Mouse (Mus musculus) CH12.LX (cell line): ENCODE data around the gene Cdh18. TPM values are rescaled to one million over a fixed set of nuclear protein-coding genes. Genes with fewer than 3 reads are reported as not detected.
"Not testable (repeated sequence)": the region's sequence is repeated elsewhere in the genome, so short reads cannot be mapped to it uniquely, and the experiment has no call there.

Source experiments
- DNase-seq: peaks from one replicate; pipeline ENCODE4 v3.0.0-alpha.2; 2013; ENCODE audit errors: extremely low read depth
- H3K27ac ChIP-seq: 2 replicates; pipeline ENCODE4 v1.5.1; 2012; ENCODE audit warnings: low read depth, mild to moderate bottlenecking, control low read depth, moderate library complexity; ENCODE audit not compliant: insufficient read depth
- H3K27me3 ChIP-seq: replicated peaks from 2 replicates; pipeline ENCODE3; 2012; ENCODE audit warnings: inconsistent platforms
- H3K36me3 ChIP-seq, 2 experiments: replicated peaks in 1 of 2; 2 replicates each; pipeline versions ENCODE3 to v1.6.1; 2012; ENCODE audit warnings: inconsistent platforms in 1 of 2, low read length in 1 of 2, mild to moderate bottlenecking in 1 of 2, mixed read lengths in 1 of 2, moderate library complexity in 1 of 2; ENCODE audit not compliant: control insufficient read depth in 1 of 2, insufficient read depth in 1 of 2
- H3K4me1 ChIP-seq, 2 experiments: 2 replicates each; pipeline ENCODE4 v1.6.1; 2012; ENCODE audit warnings: inconsistent platforms in 1 of 2, moderate library complexity in 1 of 2; ENCODE audit not compliant: insufficient read depth in 2 of 2, control insufficient read depth in 1 of 2
- H3K4me2 ChIP-seq: 2 replicates; pipeline ENCODE4 v1.6.1; 2012; ENCODE audit warnings: low read depth, mild to moderate bottlenecking, control low read depth; ENCODE audit not compliant: poor library complexity, insufficient read depth, severe bottlenecking
- H3K4me3 ChIP-seq, 3 experiments: fragments of 150-350 bp in 1 of 3; sonication (generic) in 1 of 3; replicated peaks in 1 of 3; 2 replicates each; pipeline versions ENCODE3 to v1.5.1; 2011 to 2012; ENCODE audit warnings: low read depth in 2 of 3, low read length in 2 of 3, mild to moderate bottlenecking in 2 of 3, moderate library complexity in 2 of 3, control low read depth in 1 of 3, improper control_type of control experiment in 1 of 3, inconsistent platforms in 1 of 3, mixed read lengths in 1 of 3; ENCODE audit not compliant: poor library complexity in 1 of 3
- H3K79me2 ChIP-seq: replicated peaks from 2 replicates; pipeline ENCODE4 v1.6.1; 2012; ENCODE audit warnings: mild to moderate bottlenecking, moderate library complexity; ENCODE audit not compliant: control insufficient read depth, poor library complexity, insufficient read depth, severe bottlenecking; ENCODE audit errors: extremely low read depth
- H3K9ac ChIP-seq: 2 replicates; pipeline ENCODE4 v1.6.1; 2012; ENCODE audit warnings: low read depth, mild to moderate bottlenecking, control low read depth, moderate library complexity; ENCODE audit not compliant: insufficient read depth
- H3K9me3 ChIP-seq: replicated peaks from 2 replicates; pipeline ENCODE3; 2012; ENCODE audit warnings: low read length, inconsistent platforms, mixed read lengths
- BHLHE40 ChIP-seq: IDR thresholded peaks from 2 replicates; pipeline ENCODE4 v1.6.1; 2011; ENCODE audit warnings: mild to moderate bottlenecking, low read depth, low read length, improper control_type of control experiment
- E2F4 ChIP-seq: IDR thresholded peaks from 2 replicates; pipeline ENCODE4 v1.6.1; 2011; ENCODE audit warnings: low read depth, low read length, improper control_type of control experiment; ENCODE audit not compliant: insufficient replicate concordance
- EP300 ChIP-seq: IDR thresholded peaks from 2 replicates; pipeline ENCODE4 v1.6.1; 2011; ENCODE audit warnings: low read length, improper control_type of control experiment
- MAFK ChIP-seq: IDR thresholded peaks from 2 replicates; pipeline ENCODE4 v1.6.1; 2011; ENCODE audit warnings: low read length, improper control_type of control experiment; ENCODE audit not compliant: insufficient replicate concordance
- POLR2AphosphoS2 ChIP-seq: IDR thresholded peaks from 2 replicates; pipeline ENCODE4 v1.6.1; 2011; ENCODE audit warnings: low read depth, low read length, improper control_type of control experiment
- RAD21 ChIP-seq: IDR thresholded peaks from 2 replicates; pipeline ENCODE4 v1.6.1; 2011; ENCODE audit warnings: low read depth, mild to moderate bottlenecking, low read length, improper control_type of control experiment, moderate library complexity
- UBTF ChIP-seq: IDR thresholded peaks from 2 replicates; pipeline ENCODE4 v1.6.1; 2012; ENCODE audit warnings: low read depth, mild to moderate bottlenecking, inconsistent platforms, low read length, improper control_type of control experiment, moderate library complexity
- USF1 ChIP-seq: IDR thresholded peaks from 2 replicates; pipeline ENCODE4 v1.6.1; 2014; ENCODE audit warnings: low read depth, mild to moderate bottlenecking, inconsistent platforms, low read length, improper control_type of control experiment
- dilution Hi-C: fragments of 300-500 bp; cut with MboI; formaldehyde crosslinking; loops from 2 replicates; pipeline ENCODE4 v1.14.3; 2020; ENCODE audit warnings: low sequenced_read_pairs; ENCODE audit not compliant: extremely low pct_unique_long_range_greater_than_20kb, extremely low pct_ligation_motif_present
- in situ Hi-C: fragments of 300-500 bp; cut with MboI; formaldehyde crosslinking; loops from 3 replicates; pipeline ENCODE4 v1.14.3; 2019; ENCODE audit warnings: low sequenced_read_pairs, low pct_ligation_motif_present, low pct_unique_long_range_greater_than_20kb, mixed read lengths
- polyA plus RNA-seq: library from polyadenylated mRNA; unstranded; fragments of >175 nt; gene quantifications from 2 replicates; pipeline ENCODE4 v1.2.1, GENCODE M21; 2012; ENCODE audit warnings: low read depth; ENCODE audit not compliant: insufficient read length
- total RNA-seq, 2 experiments: library from RNA; depleted of rRNA; stranded (reverse); fragments of 300-350 nt in 1 of 2; fragments of >200 nt in 1 of 2; gene quantifications; 2 replicates each; pipeline ENCODE4 v1.2.3; 2012 to 2014

Gene Cdh18
- total and polyA plus RNA-seq, 3 experiments, result not detected

DNA sequence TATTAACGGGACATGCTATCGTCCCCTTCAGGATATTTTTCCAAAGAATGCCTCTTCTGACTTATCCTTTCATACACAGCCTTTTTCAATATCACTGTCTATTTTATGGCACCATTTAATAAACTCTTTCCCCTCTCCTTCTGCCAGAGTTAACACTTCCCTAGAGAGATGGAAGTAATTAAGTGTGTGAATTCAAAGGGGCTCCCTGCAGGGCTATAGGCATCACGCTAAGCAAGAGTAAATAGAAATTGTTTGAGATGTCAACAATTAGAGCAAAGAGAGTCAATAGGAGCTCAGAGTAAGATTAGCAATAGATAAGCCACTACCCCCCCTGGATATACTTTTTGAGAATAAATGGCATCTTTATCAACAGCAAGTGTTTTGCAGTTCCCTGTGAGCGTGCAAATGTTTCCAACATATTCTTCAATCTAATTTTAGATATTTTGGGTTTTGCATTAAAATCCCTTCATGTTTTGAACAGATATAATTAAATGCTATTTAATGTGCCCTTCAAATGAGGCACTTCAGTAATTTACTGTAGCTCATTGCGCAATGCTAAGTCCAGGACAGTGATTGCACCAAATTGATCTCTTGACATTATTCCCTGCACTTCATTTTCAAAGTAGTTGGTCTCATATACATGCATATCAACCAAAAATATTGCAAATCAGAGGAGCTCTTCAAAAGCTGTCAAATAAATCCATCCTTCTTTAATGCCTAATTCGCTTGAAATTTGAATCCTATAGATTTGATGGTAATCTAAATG lies 586.3 kb downstream of the Cdh18 start:
- no peak for TF ChIP-seq E2F4
- no peak for TF ChIP-seq UBTF
- no peak for TF ChIP-seq EP300
- TF ChIP-seq BHLHE40, result no peak
- no peak for TF ChIP-seq POLR2AphosphoS2
- TF ChIP-seq RAD21, result no peak
- no peak for TF ChIP-seq USF1
- no peak overlapping the region for H3K27ac ChIP-seq
- no peaks in the 10 kb centered on the region for H3K79me2 ChIP-seq
- DNase-seq, result no peak
- dilution Hi-C loops, result no loop called here
- no peak overlapping the region for H3K9ac ChIP-seq
- no peak overlapping the region for H3K4me2 ChIP-seq
- peaks cover 52% of the 10 kb centered on the region for H3K9me3 ChIP-seq
- H3K4me1 ChIP-seq, result no peaks in the 10 kb centered on the region
- in situ Hi-C loops, result no loop called here
- H3K36me3 ChIP-seq, result no peaks in the 10 kb centered on the region
- H3K27me3 ChIP-seq, result no peaks in the 10 kb centered on the region
- no peak overlapping the region for H3K4me3 ChIP-seq

DNA sequence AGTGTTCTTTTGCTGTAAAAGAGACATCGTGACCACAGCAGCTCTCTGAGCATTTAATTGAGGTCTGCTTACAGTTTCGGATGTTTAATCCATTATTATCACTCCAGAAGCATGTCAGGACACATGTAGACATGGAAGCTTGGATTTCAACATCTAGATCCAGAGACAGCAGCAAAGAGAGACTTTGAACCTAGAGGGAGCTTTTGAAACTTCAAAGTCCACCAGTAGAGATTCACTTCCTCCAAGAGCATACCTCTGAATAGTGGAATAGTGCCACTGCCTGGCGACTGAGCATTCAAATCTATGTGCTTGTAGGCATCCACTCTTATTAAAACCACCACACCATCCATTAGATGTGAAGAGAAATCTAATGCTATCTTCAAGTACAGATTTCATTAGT lies 588.1 kb downstream of the Cdh18 start:
- H3K27me3 ChIP-seq, result no peaks in the 10 kb centered on the region
- dilution Hi-C loops (no loop called here), in situ Hi-C loops (no loop called here)
- no peak overlapping the region for H3K4me2 ChIP-seq
- no peak for TF ChIP-seq MAFK
- no peak overlapping the region for H3K4me3 ChIP-seq
- peaks cover 47% of the 10 kb centered on the region for H3K9me3 ChIP-seq
- no peak overlapping the region for H3K9ac ChIP-seq
- H3K36me3 ChIP-seq, result no peaks in the 10 kb centered on the region
- H3K4me1 ChIP-seq, result no peaks in the 10 kb centered on the region
- no peaks in the 10 kb centered on the region for H3K79me2 ChIP-seq
- no peak for DNase-seq
- no peak overlapping the region for H3K27ac ChIP-seq

DNA sequence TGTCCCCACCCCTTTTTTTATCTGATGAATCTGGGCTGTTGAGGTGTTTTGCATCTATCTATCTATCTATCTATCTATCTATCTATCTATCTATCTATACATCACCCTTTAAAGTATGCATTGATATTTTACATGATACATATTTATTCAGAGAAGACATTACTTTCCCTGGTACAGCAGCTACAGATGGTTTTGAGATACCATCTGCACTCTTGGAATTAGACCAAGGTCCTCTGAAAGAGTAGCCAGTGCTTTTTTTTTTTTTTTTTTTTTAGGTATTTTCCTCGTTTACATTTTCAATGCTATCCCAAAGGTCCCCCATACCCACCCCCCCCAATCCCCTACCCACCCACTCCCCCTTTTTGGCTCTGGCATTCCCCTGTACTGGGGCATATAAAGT lies 594.1 kb downstream of the Cdh18 start:
- in situ Hi-C loops, H3K9ac ChIP-seq, H3K27ac ChIP-seq, DNase-seq, H3K79me2 ChIP-seq, H3K4me1 ChIP-seq, H3K4me3 ChIP-seq, H3K4me2 ChIP-seq, H3K36me3 ChIP-seq, dilution Hi-C loops, H3K27me3 ChIP-seq: not testable (repeated sequence)
- peaks cover 28% of the 10 kb centered on the region for H3K9me3 ChIP-seq
